ENCODE assay signal across 8 mouse cellular contexts in the genomic region with DNA sequence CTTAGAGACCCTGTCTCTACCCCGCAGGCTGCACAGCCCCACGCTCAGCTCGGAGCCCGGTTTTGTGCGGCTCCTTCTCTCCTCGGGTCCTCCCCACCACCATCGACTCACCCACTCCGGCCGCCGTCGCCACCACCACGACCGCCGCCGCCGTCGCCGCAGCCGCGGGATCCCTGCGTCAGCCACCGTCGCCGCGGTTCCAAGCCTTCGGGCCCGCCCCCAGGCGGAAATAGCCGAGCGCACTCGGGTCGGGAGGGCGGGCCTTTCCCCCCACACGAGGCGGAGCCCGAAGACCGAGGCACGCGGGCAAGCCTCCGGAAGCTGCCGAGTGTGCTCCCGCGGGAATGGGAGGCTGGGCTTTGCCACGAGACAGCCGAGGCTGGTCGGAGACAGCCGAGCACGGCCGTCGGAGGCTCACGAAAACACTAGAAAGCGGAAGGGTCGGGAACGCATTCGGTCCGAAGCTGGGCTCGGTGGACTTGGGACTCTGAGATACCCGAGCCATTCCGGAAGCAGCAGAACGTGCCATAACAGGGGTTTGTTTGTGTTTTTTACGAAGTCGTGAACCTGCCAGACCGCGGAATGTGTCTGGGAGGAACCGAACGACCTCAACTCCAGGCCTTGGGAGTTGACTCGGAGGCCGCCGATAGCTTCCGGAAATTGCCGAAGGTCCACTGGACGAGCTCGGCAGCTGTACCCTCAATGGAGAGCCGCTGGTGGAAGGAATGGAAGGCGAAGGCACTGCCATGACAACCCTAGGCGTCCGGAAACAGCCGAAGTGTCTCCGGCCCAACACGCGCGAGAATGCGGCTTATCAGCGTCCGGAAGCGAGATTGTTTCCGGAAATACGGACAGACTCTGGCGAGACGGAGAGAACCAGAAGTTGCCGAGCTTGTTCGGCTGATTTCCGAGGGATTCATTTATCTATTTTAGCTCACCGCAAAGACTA. TPM values are rescaled to one million over a fixed set of nuclear protein-coding genes. Genes with fewer than 3 reads are reported as not detected.
DNase-seq lines count a peak whose midpoint lies in the region; ATAC-seq and TF ChIP-seq lines count a peak whose summit lies in the region.

A gene (minus strand): TSS at position 218 of the 949 bp plus-strand sequence.

- under 1% methylated on average over 94 of the region's 94 CpGs for WGBS in forebrain, embryonic 10.5 days
- under 1% methylated on average over 94 of the region's 94 CpGs for WGBS in heart, embryonic 15.5 days
- under 1% methylated on average over 94 of the region's 94 CpGs for WGBS in liver, embryonic 14.5 days (ENCODE audit: insufficient replicate concordance)
- under 1% methylated on average over 86 of the region's 94 CpGs for WGBS in neural tube, embryonic 11.5 days
- under 1% methylated on average over 80 of the region's 94 CpGs for WGBS in stomach, postnatal 0 days

- H3K4me2 ChIP-seq in heart, embryonic 15.5 days: peak within 1 kb of the TSS; percentile 96
- H3K4me2 ChIP-seq in liver, embryonic 14.5 days (ENCODE audit: low read depth): peak within 1 kb of the TSS; percentile 92
- H3K4me2 ChIP-seq in neural tube, embryonic 11.5 days (ENCODE audit: low read depth): peak within 1 kb of the TSS; percentile 97
- H3K4me2 ChIP-seq in stomach, postnatal 0 days (replicated peaks; ENCODE audit: low read depth): peak within 1 kb of the TSS; percentile 72

- H3K4me3 ChIP-seq in forebrain, embryonic 10.5 days: peak within 1 kb of the TSS; percentile 72
- H3K4me3 ChIP-seq in heart, embryonic 15.5 days: peak within 1 kb of the TSS; percentile 92
- peak within 1 kb of the TSS; percentile 83 to 92 for H3K4me3 ChIP-seq in liver, embryonic 14.5 days (ENCODE audit: insufficient read depth in 1 of 2, low read depth in 2 of 2, low read length in 2 of 2)
- H3K4me3 ChIP-seq in neural tube, embryonic 11.5 days (ENCODE audit: low read depth, low read length): peak within 1 kb of the TSS; percentile 83
- peak within 1 kb of the TSS; percentile 85 for H3K4me3 ChIP-seq in stomach, postnatal 0 days (ENCODE audit: low read depth, low read length)

- TF ChIP-seq CTCF in liver, embryonic 14.5 days (IDR thresholded peaks at IDR 0.05; ENCODE audit: low read depth): no peak
- peak; percentile 65 for TF ChIP-seq CTCF in stomach, postnatal 0 days (IDR thresholded peaks at IDR 0.05; ENCODE audit: low read depth)

- peak within 1 kb of the TSS; percentile 94 for H3K27ac ChIP-seq in forebrain, embryonic 10.5 days
- peak within 1 kb of the TSS; percentile 98 for H3K27ac ChIP-seq in heart, embryonic 15.5 days
- H3K27ac ChIP-seq in liver, embryonic 14.5 days: peak within 1 kb of the TSS; percentile 89
- peak within 1 kb of the TSS; percentile 96 for H3K27ac ChIP-seq in neural tube, embryonic 11.5 days (ENCODE audit: low read depth, low read length)
- H3K27ac ChIP-seq in stomach, postnatal 0 days (replicated peaks): peak within 1 kb of the TSS; percentile 99

- 0 out of 2 replicates have a peak, but pooled peaks have one; percentile 7 for TF ChIP-seq EP300 in liver, embryonic 14.5 days (IDR thresholded peaks at IDR 0.05; ENCODE audit: low read depth)
- TF ChIP-seq EP300 in stomach, postnatal 0 days (optimal IDR thresholded peaks at IDR 0.05): peak; percentile 71

- no peaks in the 10 kb centered on the region for H3K9me3 ChIP-seq in forebrain, embryonic 10.5 days
- H3K9me3 ChIP-seq in heart, embryonic 15.5 days (replicated peaks): no peaks in the 10 kb centered on the region
- no peaks in the 10 kb centered on the region for H3K9me3 ChIP-seq in liver, embryonic 14.5 days (ENCODE audit: control insufficient read depth, low read length)
- H3K9me3 ChIP-seq in neural tube, embryonic 11.5 days (ENCODE audit: control insufficient read depth, low read length): no peaks in the 10 kb centered on the region
- no peaks in the 10 kb centered on the region for H3K9me3 ChIP-seq in stomach, postnatal 0 days (ENCODE audit: control insufficient read depth, low read length)

- peak within 1 kb of the TSS; percentile 100 for H3K9ac ChIP-seq in heart, embryonic 15.5 days
- H3K9ac ChIP-seq in liver, embryonic 14.5 days (replicated peaks): peak within 1 kb of the TSS; percentile 95
- H3K9ac ChIP-seq in neural tube, embryonic 11.5 days (ENCODE audit: low read length): peak within 1 kb of the TSS; percentile 96
- peak within 1 kb of the TSS; percentile 98 for H3K9ac ChIP-seq in stomach, postnatal 0 days (ENCODE audit: low read length)

- peak; percentile 87 for ATAC-seq in CD4-positive, CD25-positive, alpha-beta regulatory T cell, adult 4 months
- peak; percentile 91 for ATAC-seq in heart, embryonic 15.5 days (replicated peaks; ENCODE audit: insufficient number of reproducible peaks, insufficient read depth, low FRiP score, low read depth)
- peak; percentile 89 for ATAC-seq in liver, embryonic 14.5 days (ENCODE audit: insufficient read depth)
- ATAC-seq in neural tube, embryonic 11.5 days (ENCODE audit: insufficient read depth, low FRiP score, low TSS enrichment): peak; percentile 91
- ATAC-seq in stomach, postnatal 0 days (ENCODE audit: low FRiP score, low TSS enrichment): peak; percentile 91

- DNase-seq in c-Kit-negative CD71-positive TER-119-positive erythroid progenitor cells, embryonic 14.5 days (ENCODE audit: low read depth, low spot score): peak; percentile 93
- DNase-seq in forebrain, embryonic 10.5 days (ENCODE audit: extremely low spot score, low spot score): peak; percentile 96
- peak; percentile 98 to 99 for DNase-seq in kidney, postnatal 25 days
- peak; percentile 89 to 93 (median 91) for DNase-seq in liver, embryonic 14.5 days (ENCODE audit: low read depth in 3 of 3, low spot score in 3 of 3)
- peak; percentile 99 for DNase-seq in neural tube, embryonic 11.5 days (ENCODE audit: low spot score)
- DNase-seq in stomach, postnatal 0 days (ENCODE audit: low spot score): peak; percentile 98

- H3K4me1 ChIP-seq in forebrain, embryonic 10.5 days: peaks cover 58% of the 10 kb centered on the region
- H3K4me1 ChIP-seq in heart, embryonic 15.5 days (replicated peaks): peaks cover 46% of the 10 kb centered on the region
- peaks cover 10 to 14% of the 10 kb centered on the region in 2 experiments; a peak in 3 of 4 replicates for H3K4me1 ChIP-seq in liver, embryonic 14.5 days (replicated peaks; ENCODE audit: control insufficient read depth in 2 of 2, insufficient read depth in 2 of 2, low read length in 1 of 2)
- H3K4me1 ChIP-seq in neural tube, embryonic 11.5 days (ENCODE audit: control insufficient read depth, insufficient read depth, low read length): peaks cover 11% of the 10 kb centered on the region; the same call in 1 of the 2 replicates
- peaks cover 20% of the 10 kb centered on the region for H3K4me1 ChIP-seq in stomach, postnatal 0 days (replicated peaks; ENCODE audit: control insufficient read depth, insufficient read depth)

- peaks cover 73% of the 10 kb centered on the region for H3K36me3 ChIP-seq in forebrain, embryonic 10.5 days (replicated peaks)
- peaks cover 36% of the 10 kb centered on the region for H3K36me3 ChIP-seq in heart, embryonic 15.5 days
- peaks cover 10% of the 10 kb centered on the region for H3K36me3 ChIP-seq in liver, embryonic 14.5 days (replicated peaks; ENCODE audit: control insufficient read depth, insufficient read depth, low read depth)
- H3K36me3 ChIP-seq in neural tube, embryonic 11.5 days (ENCODE audit: control insufficient read depth, insufficient read depth, low read length): peaks cover 9% of the 10 kb centered on the region
- peaks cover 9% of the 10 kb centered on the region for H3K36me3 ChIP-seq in stomach, postnatal 0 days (ENCODE audit: control insufficient read depth, insufficient read depth, low read length)

- H3K27me3 ChIP-seq in forebrain, embryonic 10.5 days (ENCODE audit: poor library complexity, severe bottlenecking): no peaks in the 10 kb centered on the region
- H3K27me3 ChIP-seq in heart, embryonic 15.5 days: no peaks in the 10 kb centered on the region
- no peaks in the 10 kb centered on the region for H3K27me3 ChIP-seq in liver, embryonic 14.5 days (ENCODE audit: control insufficient read depth, insufficient read depth, low read length)
- no peaks in the 10 kb centered on the region for H3K27me3 ChIP-seq in neural tube, embryonic 11.5 days (ENCODE audit: control insufficient read depth, insufficient read depth, low read length)
- H3K27me3 ChIP-seq in stomach, postnatal 0 days (ENCODE audit: control insufficient read depth, insufficient read depth, low read length): no peaks in the 10 kb centered on the region

RNA-seq across cellular contexts. Expression of the gene that starts here (rescaled TPM):
- 1 to 10 TPM; 4.3 to 4.5 TPM for polyA plus RNA-seq in CD4-positive, CD25-positive, alpha-beta regulatory T cell, adult 4 months (2017; shearing (Covaris generic))
- 67.1 and 69.2 TPM in 2 replicates for polyA plus RNA-seq in forebrain, embryonic 10.5 days (2016; fragmentation: Nextera tagmentation; extraction: Ambion mirVana)
- 28.0 and 45.8 TPM in 2 replicates for polyA plus RNA-seq in heart, embryonic 15.5 days (2015; fragmentation: Nextera tagmentation; extraction: Ambion mirVana)
- polyA plus RNA-seq in liver, embryonic 14.5 days (2012; rRNA removed): 13.2 and 17.5 TPM in 2 replicates
- polyA plus RNA-seq in liver, embryonic 14.5 days (2014; fragmentation: Nextera tagmentation; extraction: Ambion mirVana): 8.2 and 12.0 TPM in 2 replicates
- 52.4 and 54.7 TPM in 2 replicates for polyA plus RNA-seq in neural tube, embryonic 11.5 days (2014; fragmentation: Nextera tagmentation; extraction: Ambion mirVana)
- polyA plus RNA-seq in stomach, postnatal 0 days (2015; fragmentation: Nextera tagmentation; extraction: Ambion mirVana): 36.8 and 39.0 TPM in 2 replicates

Comparison
In these comparisons a context has a peak if more than half of its experiments do, and no peak if none do; other contexts are left out.
1. Peak in every context shown above with its lines: DNase-seq, ATAC-seq, H3K4me3 ChIP-seq and H3K27ac ChIP-seq.